Mouse (Mus musculus): ENCODE results near the gene Ube2e1. TPM values are rescaled to one million over a fixed set of nuclear protein-coding genes. Genes with fewer than 3 reads are reported as not detected.

Gene Ube2e1
- total and polyA plus RNA-seq, 2 experiments from 2014 or later = 49.7 to 158 TPM

DNA sequence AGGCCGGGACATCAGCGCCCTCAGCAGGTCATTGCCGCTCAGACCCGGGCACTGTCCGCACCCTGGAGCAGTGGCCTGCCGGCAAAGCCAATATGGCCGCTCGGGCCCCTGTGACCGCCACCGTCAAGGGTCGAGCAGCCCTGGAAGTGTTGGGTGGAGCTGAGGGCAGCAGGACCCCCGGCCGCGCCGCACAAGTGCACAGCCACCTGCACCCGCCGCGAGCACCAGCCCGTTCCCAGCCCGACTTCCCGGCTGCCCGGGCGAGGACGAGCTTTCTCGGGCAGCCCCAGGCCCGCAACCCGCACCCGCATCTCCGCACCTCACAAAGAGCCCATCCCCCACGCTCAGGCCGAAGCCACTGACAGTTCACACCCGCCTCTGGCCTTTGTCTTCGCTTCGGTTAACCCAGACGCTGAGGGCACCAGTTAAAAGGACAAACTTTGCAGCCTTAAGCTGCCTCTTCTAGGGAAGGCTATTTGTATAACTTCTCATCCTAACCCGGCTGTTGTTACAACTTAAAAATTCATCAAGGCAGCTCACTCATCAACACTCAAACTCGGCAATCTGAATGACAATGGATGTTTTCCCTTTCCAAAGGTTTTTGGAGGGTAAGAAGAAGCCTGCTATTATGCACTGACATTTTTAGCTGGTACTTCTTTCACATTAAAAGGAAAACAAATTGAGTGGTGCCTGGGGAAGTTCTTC lies 4.5 kb downstream of the Ube2e1 start:
- Histone ChIP-seq H3K27ac (ENCODE audit: low read depth, low read length) (0 out of 2 replicates have a peak overlapping the region, but pooled peaks have one; percentile 21), H3K36me3 (ENCODE audit: insufficient read depth) (no peaks in the 10 kb centered on the region), H3K9me3 (ENCODE audit: low read length) (no peaks in the 10 kb centered on the region), H3K4me1 (ENCODE audit: insufficient read depth) (0 out of 2 replicates have a peak, but pooled peaks cover 4% of the 10 kb centered on the region), H3K4me2 (ENCODE audit: low read depth) (peak overlapping the region; percentile 79), H3K27me3 (ENCODE audit: insufficient read depth, low read length) (no peaks in the 10 kb centered on the region), H3K4me3 (ENCODE audit: low read depth, low read length) (peak overlapping the region; percentile 38), H3K9ac (peak overlapping the region; percentile 52)
- WGBS = 1% methylated on average over 37 of the region's 37 CpGs
- TF ChIP-seq CTCF (IDR thresholded peaks at IDR 0.05; ENCODE audit: low read depth) = peak; percentile 33
- no peak for ATAC-seq
- DNase-seq = peak; percentile 13

DNA sequence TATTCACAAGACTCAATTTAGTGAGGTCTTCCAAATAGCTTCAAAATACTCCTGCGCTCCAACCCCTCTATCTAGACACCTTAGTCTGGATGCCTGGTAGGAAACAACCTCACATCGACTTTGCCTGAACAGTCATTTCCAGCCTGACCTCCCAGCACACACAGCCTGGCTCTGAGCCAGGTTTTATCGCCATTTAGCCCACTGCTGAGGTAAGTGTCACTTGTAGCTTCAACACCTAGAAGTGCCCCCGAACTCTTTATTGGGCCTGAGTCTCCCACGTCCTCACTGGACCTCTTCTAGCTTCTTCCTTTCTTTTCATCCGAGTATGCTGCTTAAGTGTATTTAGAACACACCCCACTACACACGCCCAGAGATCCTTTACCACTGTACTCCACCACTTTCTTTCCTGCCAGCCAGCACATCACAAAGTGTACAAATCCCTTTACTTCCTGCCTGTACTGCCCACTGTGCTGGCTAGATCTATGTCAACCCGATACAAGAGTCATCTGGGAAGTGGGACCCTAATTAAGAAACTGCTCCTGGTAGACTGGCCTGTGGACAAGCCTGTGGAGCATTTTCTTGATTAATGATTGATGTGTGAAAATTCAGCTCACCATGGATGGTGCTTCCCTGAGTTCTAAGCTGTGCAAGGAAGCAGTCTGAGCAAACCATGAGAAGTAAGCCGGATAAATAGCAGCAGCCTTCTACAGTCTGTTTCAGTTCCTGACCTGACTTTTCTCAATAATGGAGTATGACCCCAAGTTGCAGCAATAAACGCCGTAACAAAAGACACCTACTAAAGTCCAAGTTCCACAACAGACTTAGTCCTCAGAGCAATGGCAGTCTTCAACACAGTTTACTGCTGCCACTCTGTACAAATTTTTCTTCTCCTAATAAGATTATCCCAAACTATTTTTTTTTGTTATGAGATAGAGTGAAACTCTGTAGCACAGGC lies 13.9 kb downstream of the Ube2e1 start:
- Histone ChIP-seq H3K9ac (no peak overlapping the region), H3K4me3 (ENCODE audit: low read depth, low read length) (no peak overlapping the region), H3K4me2 (ENCODE audit: low read depth) (no peak overlapping the region), H3K36me3 (ENCODE audit: insufficient read depth) (no peaks in the 10 kb centered on the region), H3K9me3 (ENCODE audit: low read length) (no peaks in the 10 kb centered on the region), H3K4me1 (ENCODE audit: insufficient read depth) (no peaks in the 10 kb centered on the region), H3K27ac (ENCODE audit: low read depth, low read length) (no peak overlapping the region), H3K27me3 (ENCODE audit: insufficient read depth, low read length) (no peaks in the 10 kb centered on the region)
- no peak for TF ChIP-seq CTCF (IDR thresholded peaks at IDR 0.05; ENCODE audit: low read depth)
- 81% methylated on average over 11 of the region's 11 CpGs for WGBS
- ATAC-seq (no peak), DNase-seq (no peak)

DNA sequence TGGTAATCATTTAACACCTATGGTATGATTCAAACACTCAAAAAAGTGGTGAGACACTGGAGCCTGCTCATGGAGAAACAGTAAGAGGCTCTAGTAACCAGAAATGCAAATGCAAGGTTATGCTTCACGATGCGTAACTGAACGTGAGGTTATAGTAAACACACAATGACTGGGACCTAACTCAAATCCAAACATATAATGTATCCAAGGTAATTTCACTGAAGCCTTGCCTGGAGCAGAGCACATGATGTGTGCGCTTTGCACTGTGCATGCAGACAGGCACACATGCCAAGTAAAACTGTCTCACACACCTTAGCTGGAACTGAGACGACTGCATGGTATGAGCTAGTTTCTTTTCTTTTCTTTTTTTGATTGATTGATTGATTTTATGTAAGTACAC lies 27.5 kb downstream of the Ube2e1 start:
- WGBS = 90% methylated on average over 5 of the region's 5 CpGs
- no peak overlapping the region for H3K9ac ChIP-seq
- H3K36me3 ChIP-seq (ENCODE audit: insufficient read depth) = no peaks in the 10 kb centered on the region
- no peak overlapping the region for H3K4me2 ChIP-seq (ENCODE audit: low read depth)
- no peak for DNase-seq
- ATAC-seq = no peak
- H3K27ac ChIP-seq (ENCODE audit: low read depth, low read length) = no peak overlapping the region
- no peak overlapping the region for H3K4me3 ChIP-seq (ENCODE audit: low read depth, low read length)
- TF ChIP-seq CTCF (IDR thresholded peaks at IDR 0.05; ENCODE audit: low read depth) = no peak
- no peaks in the 10 kb centered on the region for H3K4me1 ChIP-seq (ENCODE audit: insufficient read depth)
- no peaks in the 10 kb centered on the region for H3K9me3 ChIP-seq (ENCODE audit: low read length)
- no peaks in the 10 kb centered on the region for H3K27me3 ChIP-seq (ENCODE audit: insufficient read depth, low read length)

DNA sequence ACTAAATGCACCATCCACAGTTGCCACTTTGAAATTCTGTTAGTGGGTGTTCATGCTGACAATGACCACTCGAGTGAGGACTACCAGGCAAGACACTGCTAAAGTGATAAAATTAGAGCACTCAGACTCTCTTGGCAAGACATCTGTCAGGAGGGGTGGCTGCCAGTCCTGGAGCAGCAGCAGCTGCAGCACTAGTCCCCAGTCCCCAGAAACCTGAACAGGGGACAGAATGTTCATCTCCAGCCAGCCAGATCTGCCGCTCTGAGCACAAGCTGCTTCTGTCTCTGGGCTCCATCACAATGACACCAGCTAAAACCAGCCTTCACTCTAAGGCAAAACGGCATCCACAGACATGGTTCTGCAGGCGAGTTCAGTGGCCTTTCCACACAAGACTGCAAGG lies 28.4 kb downstream of the Ube2e1 start:
- WGBS = 54% methylated on average over 4 of the region's 4 CpGs
- DNase-seq (peak; percentile 11), ATAC-seq (peak; percentile 82)
- no peaks in the 10 kb centered on the region for H3K36me3 ChIP-seq (ENCODE audit: insufficient read depth)
- TF ChIP-seq CTCF (IDR thresholded peaks at IDR 0.05; ENCODE audit: low read depth) = no peak
- no peaks in the 10 kb centered on the region for H3K9me3 ChIP-seq (ENCODE audit: low read length)
- no peaks in the 10 kb centered on the region for H3K4me1 ChIP-seq (ENCODE audit: insufficient read depth)
- H3K4me3 ChIP-seq (ENCODE audit: low read depth, low read length) = no peak overlapping the region
- H3K4me2 ChIP-seq (ENCODE audit: low read depth) = no peak overlapping the region
- no peaks in the 10 kb centered on the region for H3K27me3 ChIP-seq (ENCODE audit: insufficient read depth, low read length)
- H3K27ac ChIP-seq (ENCODE audit: low read depth, low read length) = no peak overlapping the region; the same call in 1 of the 2 replicates
- no peak overlapping the region for H3K9ac ChIP-seq

DNA sequence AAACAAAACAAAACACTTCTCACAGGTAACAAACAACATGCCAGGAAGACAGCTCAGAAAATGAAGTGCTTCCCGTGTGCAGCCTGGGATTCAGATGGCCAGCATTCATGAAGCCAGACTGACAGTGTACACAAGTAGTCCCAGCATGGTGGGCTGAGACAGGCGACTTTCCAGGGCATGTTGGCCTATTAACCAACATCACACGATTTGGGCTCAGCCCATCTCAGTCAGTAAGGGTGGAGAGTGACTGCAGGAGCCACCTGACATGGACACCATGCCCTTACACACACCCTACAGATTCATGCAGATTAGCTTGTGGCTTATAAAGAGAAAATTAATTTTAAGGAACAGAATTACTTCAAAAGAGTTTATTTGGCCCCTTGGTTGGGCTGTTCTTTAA lies 28.9 kb downstream of the Ube2e1 start:
- TF ChIP-seq CTCF (IDR thresholded peaks at IDR 0.05; ENCODE audit: low read depth) = no peak
- WGBS = 71% methylated on average over 3 of the region's 3 CpGs
- no peak overlapping the region for H3K27ac ChIP-seq (ENCODE audit: low read depth, low read length)
- no peak for DNase-seq
- H3K4me3 ChIP-seq (ENCODE audit: low read depth, low read length) = no peak overlapping the region
- no peak overlapping the region for H3K4me2 ChIP-seq (ENCODE audit: low read depth)
- H3K9ac ChIP-seq = no peak overlapping the region
- no peaks in the 10 kb centered on the region for H3K36me3 ChIP-seq (ENCODE audit: insufficient read depth)
- H3K27me3 ChIP-seq (ENCODE audit: insufficient read depth, low read length) = no peaks in the 10 kb centered on the region
- ATAC-seq = no peak
- no peaks in the 10 kb centered on the region for H3K4me1 ChIP-seq (ENCODE audit: insufficient read depth)
- no peaks in the 10 kb centered on the region for H3K9me3 ChIP-seq (ENCODE audit: low read length)

DNA sequence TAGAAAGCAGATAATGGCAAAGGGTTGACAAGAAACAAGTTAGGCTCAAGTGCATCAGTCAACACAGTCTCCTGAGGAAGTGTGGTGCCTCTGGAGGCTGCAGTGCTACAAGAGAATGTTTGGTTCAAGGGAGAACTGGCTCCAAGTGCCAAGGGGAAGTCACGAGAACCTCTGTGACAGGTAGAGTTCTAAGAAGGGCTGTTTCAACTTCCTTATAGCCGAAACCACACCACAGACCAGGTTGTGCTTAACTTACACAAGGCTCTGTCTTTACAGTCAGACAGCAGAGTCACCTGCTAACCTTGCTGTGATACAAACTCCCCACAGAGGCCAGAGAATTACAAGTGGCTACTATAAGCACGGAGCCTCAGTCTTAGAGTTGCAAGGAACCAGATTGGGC lies 30.1 kb downstream of the Ube2e1 start:
- Histone ChIP-seq H3K9ac (no peak overlapping the region), H3K36me3 (ENCODE audit: insufficient read depth) (no peaks in the 10 kb centered on the region), H3K4me2 (ENCODE audit: low read depth) (no peak overlapping the region), H3K27me3 (ENCODE audit: insufficient read depth, low read length) (no peaks in the 10 kb centered on the region), H3K27ac (ENCODE audit: low read depth, low read length) (no peak overlapping the region), H3K9me3 (ENCODE audit: low read length) (no peaks in the 10 kb centered on the region), H3K4me3 (ENCODE audit: low read depth, low read length) (no peak overlapping the region), H3K4me1 (ENCODE audit: insufficient read depth) (no peaks in the 10 kb centered on the region)
- no peak for TF ChIP-seq CTCF (IDR thresholded peaks at IDR 0.05; ENCODE audit: low read depth)
- ATAC-seq (no peak), DNase-seq (no peak)
- WGBS = 74% methylated on average over 3 of the region's 3 CpGs

DNA sequence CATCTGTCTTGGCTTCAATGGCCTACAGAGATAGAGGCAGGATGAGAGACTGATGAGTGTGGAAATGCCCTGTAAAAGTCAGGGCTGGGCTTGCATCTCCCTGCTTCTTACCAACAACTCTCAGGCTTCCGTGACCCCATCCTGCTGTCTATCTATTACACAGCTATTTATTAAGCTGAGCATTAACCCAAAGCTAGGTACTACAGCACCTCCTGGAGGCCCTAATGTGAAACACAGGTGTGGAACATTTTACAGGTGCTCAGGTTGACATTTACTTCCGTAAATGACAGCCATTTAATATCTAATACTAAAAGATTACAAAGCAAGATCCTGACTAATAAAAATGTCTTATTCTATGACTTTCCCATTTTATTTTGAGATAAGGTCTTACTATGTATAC lies 31.0 kb downstream of the Ube2e1 start:
- 94% methylated on average over 2 of the region's 2 CpGs for WGBS
- no peaks in the 10 kb centered on the region for H3K27me3 ChIP-seq (ENCODE audit: insufficient read depth, low read length)
- no peak for ATAC-seq

More for the DNA sequence above, 31.0 kb downstream of the Ube2e1 start:
- no peak for TF ChIP-seq CTCF (IDR thresholded peaks at IDR 0.05; ENCODE audit: low read depth)
- no peaks in the 10 kb centered on the region for H3K36me3 ChIP-seq (ENCODE audit: insufficient read depth)
- no peak overlapping the region for H3K9ac ChIP-seq
- DNase-seq = no peak
- no peak overlapping the region for H3K27ac ChIP-seq (ENCODE audit: low read depth, low read length)
- no peaks in the 10 kb centered on the region for H3K4me1 ChIP-seq (ENCODE audit: insufficient read depth)
- H3K4me3 ChIP-seq (ENCODE audit: low read depth, low read length) = no peak overlapping the region
- H3K9me3 ChIP-seq (ENCODE audit: low read length) = no peaks in the 10 kb centered on the region
- no peak overlapping the region for H3K4me2 ChIP-seq (ENCODE audit: low read depth)

Data from forebrain, postnatal 0 days (tissue).